Mouse (Mus musculus) midbrain, embryonic 11.5 days (tissue): ENCODE measurements around the gene Pld6. TPM values are rescaled to one million over a fixed set of nuclear protein-coding genes. Genes with fewer than 3 reads are reported as not detected.

ENCODE experiments used
- ATAC-seq: fragments of 200-750 bp; cut with Nextera tagmentation; 2 replicates; pipeline ENCODE4 v1.8.0; 2017; ENCODE audit warnings: moderate TSS enrichment, moderate library complexity; ENCODE audit not compliant: low FRiP score
- DNase-seq: peaks from one replicate; pipeline ENCODE4 v3.0.0; 2015; ENCODE audit warnings: low spot score; ENCODE audit errors: missing footprints
- H3K27ac ChIP-seq: fragments of 300-500 bp; sonication (generic); 2 replicates; pipeline ENCODE4 v1.5.1; 2014; ENCODE audit warnings: low read depth, low read length
- H3K27me3 ChIP-seq: fragments of 300-500 bp; sonication (generic); 2 replicates; pipeline ENCODE4 v1.6.1; 2014; ENCODE audit warnings: mild to moderate bottlenecking, low read length, moderate library complexity, mixed read lengths; ENCODE audit not compliant: control insufficient read depth, insufficient read depth
- H3K36me3 ChIP-seq: fragments of 300-500 bp; sonication (generic); 2 replicates; pipeline ENCODE4 v1.6.1; 2014; ENCODE audit warnings: mild to moderate bottlenecking, low read length, moderate library complexity, mixed read lengths; ENCODE audit not compliant: control insufficient read depth, insufficient read depth
- H3K4me1 ChIP-seq: fragments of 300-500 bp; sonication (generic); 2 replicates; pipeline ENCODE4 v1.6.1; 2014; ENCODE audit warnings: low read length; ENCODE audit not compliant: control insufficient read depth, insufficient read depth
- H3K4me2 ChIP-seq: fragments of 300-500 bp; sonication (generic); 2 replicates; pipeline ENCODE4 v1.6.1; 2014; ENCODE audit warnings: mild to moderate bottlenecking, moderate library complexity
- H3K4me3 ChIP-seq: fragments of 300-500 bp; sonication (generic); 2 replicates; pipeline ENCODE4 v1.5.1; 2014; ENCODE audit warnings: low read depth, low read length
- H3K9ac ChIP-seq: fragments of 300-500 bp; sonication (generic); 2 replicates; pipeline ENCODE4 v1.6.1; 2014; ENCODE audit warnings: low read length
- H3K9me3 ChIP-seq: fragments of 300-500 bp; sonication (generic); 2 replicates; pipeline ENCODE4 v1.6.1; 2016; ENCODE audit warnings: low read length; ENCODE audit not compliant: control insufficient read depth
- WGBS: fragments of 180-500 bp; shearing (Covaris S2); extraction: QIAGEN DNeasy Blood & Tissue Kit; methylation state at CpG from one replicate; pipeline ENCODE4 v1.1.7; 2014; 5-methylcytosine and 5-hydroxymethylcytosine counted together
- polyA plus RNA-seq: library from polyadenylated mRNA; unstranded; fragments of >200 nt; fragmentation: Nextera tagmentation; extraction: Ambion mirVana; gene quantifications from 2 replicates; pipeline ENCODE4 v1.2.1, GENCODE M21; 2014

Gene Pld6
- 0.36 and 0.79 TPM in 2 replicates for polyA plus RNA-seq

DNA sequence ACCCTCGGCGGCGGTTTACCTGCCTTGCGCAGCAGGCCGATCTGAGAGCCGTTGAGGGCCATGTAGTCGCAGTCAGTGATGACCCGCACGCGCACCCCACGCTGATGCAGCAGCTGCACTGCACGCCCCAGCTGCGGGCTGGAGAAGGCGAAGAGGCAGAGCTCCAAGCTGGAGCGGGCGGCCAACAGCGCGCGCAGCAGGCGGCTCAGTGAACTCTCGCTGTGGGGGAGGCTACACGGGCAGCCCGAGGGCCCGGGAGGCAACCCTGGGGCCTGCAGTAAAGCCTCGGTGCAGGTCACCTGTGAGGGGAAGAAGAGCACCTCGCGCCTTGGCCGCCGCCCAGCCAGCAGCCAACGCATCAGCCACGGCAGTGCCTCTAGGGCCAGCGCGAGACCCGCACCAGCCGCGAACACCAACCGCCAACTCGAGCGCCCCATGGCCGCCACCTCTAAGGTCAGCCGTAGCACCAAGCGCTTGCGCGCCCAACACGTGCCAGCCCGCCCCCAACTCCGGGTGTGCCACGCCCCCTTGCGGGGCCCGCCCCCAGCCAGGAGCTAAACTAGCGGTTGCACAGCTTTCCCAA is at the start of gene Pld6:
Pld6 (minus strand) TSS at position 447 of the 583 bp plus-strand sequence.
- Histone ChIP-seq H3K4me1 (peaks cover 8% of the 10 kb centered on the region), H3K4me3 (peak within 1 kb of the TSS; percentile 39), H3K27ac (no peak within 1 kb of the TSS), H3K36me3 (peaks cover 4% of the 10 kb centered on the region), H3K9me3 (no peaks in the 10 kb centered on the region), H3K4me2 (peak within 1 kb of the TSS; percentile 82), H3K27me3 (peaks cover 2% of the 10 kb centered on the region; the same call in 1 of the 2 replicates), H3K9ac (peak within 1 kb of the TSS; percentile 64)
- DNase-seq (peak; percentile 94), ATAC-seq (peak; percentile 76)
- WGBS, result 1% methylated on average over 50 of the region's 51 CpGs

DNA sequence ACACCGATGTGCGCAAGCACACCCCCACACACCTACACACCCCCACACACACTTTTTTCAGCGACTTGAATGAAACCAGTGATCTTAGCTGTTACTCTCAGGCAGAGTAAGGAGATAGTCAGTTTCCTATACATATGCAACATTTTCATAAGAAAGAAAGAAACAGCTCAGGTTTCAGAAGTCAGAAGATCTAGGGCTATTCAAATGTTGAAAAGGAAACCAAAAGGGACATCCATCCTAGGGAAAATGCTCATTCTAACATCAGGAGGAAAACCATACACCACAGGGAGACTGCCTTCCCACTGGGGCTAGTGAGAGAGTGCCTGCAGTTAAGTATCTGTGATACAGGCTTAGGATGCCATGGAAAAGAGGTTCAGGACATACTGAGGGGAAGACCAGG is 34.2 kb upstream of the Pld6 start:
- DNase-seq (no peak), ATAC-seq (no peak)
- Histone ChIP-seq H3K36me3 (peaks cover 45% of the 10 kb centered on the region), H3K27me3 (no peaks in the 10 kb centered on the region), H3K4me1 (no peaks in the 10 kb centered on the region), H3K27ac (no peak overlapping the region), H3K4me2 (no peak overlapping the region), H3K9me3 (no peaks in the 10 kb centered on the region), H3K4me3 (no peak overlapping the region), H3K9ac (no peak overlapping the region)
- WGBS, result 85% methylated on average over 3 of the region's 3 CpGs

- Histone ChIP-seq H3K27ac (no peak overlapping the region), H3K9me3 (no peaks in the 10 kb centered on the region), H3K4me1 (no peaks in the 10 kb centered on the region), H3K4me2 (no peak overlapping the region), H3K4me3 (no peak overlapping the region), H3K9ac (no peak overlapping the region), H3K27me3 (no peaks in the 10 kb centered on the region), H3K36me3 (peaks cover 30% of the 10 kb centered on the region)
- 99% methylated on average over 3 of the region's 3 CpGs for WGBS
- DNase-seq (no peak), ATAC-seq (no peak)
These were observed 30.5 kb upstream of the Pld6 start for GRCm38 (mm10) chr11:59817916-59818315.

- peaks cover 27% of the 10 kb centered on the region for H3K36me3 ChIP-seq
- 89% methylated on average over 6 of the region's 6 CpGs for WGBS
These were observed 28.1 kb upstream of the Pld6 start for GRCm38 (mm10) chr11:59815482-59816065.

GRCm38 (mm10) chr11:59814936-59815335 is 27.5 kb upstream of the Pld6 start:
- WGBS, result 92% methylated on average over 6 of the region's 6 CpGs
- no peak overlapping the region for H3K4me3 ChIP-seq
- no peaks in the 10 kb centered on the region for H3K27me3 ChIP-seq
- no peaks in the 10 kb centered on the region for H3K9me3 ChIP-seq
- H3K4me1 ChIP-seq, result no peaks in the 10 kb centered on the region
- ATAC-seq (no peak), DNase-seq (no peak)
- H3K36me3 ChIP-seq, result peaks cover 23% of the 10 kb centered on the region
- H3K9ac ChIP-seq, result no peak overlapping the region
- no peak overlapping the region for H3K27ac ChIP-seq
- no peak overlapping the region for H3K4me2 ChIP-seq

More at GRCm38 (mm10) chr11:59815482-59816065, 28.1 kb upstream of the Pld6 start:
- no peaks in the 10 kb centered on the region for H3K4me1 ChIP-seq
- H3K9ac ChIP-seq, result no peak overlapping the region
- ATAC-seq, result no peak
- H3K9me3 ChIP-seq, result no peaks in the 10 kb centered on the region
- H3K4me2 ChIP-seq, result no peak overlapping the region
- H3K27me3 ChIP-seq, result no peaks in the 10 kb centered on the region
- H3K27ac ChIP-seq, result no peak overlapping the region
- no peak overlapping the region for H3K4me3 ChIP-seq
- no peak for DNase-seq

DNA sequence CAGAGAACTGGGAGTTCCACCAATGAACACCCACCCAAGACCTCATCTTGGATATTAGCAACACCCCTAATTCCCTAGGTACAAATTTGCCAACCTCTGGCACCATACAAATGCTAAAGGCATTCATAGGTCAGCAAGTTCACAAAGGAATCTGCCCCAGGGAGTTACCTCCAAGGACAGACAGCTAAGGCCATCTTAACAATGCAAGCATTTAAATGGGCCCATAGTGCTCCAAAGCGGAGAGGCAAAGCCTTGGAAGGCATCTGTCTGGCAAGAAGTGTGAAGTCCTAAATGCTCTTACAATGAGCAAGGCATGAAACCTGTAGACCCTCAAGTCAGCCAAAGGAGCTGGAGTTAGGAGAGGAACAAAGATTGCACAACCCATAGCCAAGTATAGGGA is 26.9 kb upstream of the Pld6 start:
- 72% methylated on average over 1 of the region's 1 CpGs for WGBS
- no peak overlapping the region for H3K27ac ChIP-seq
- no peak overlapping the region for H3K4me2 ChIP-seq
- no peak overlapping the region for H3K9ac ChIP-seq
- peaks cover 17% of the 10 kb centered on the region for H3K36me3 ChIP-seq
- H3K4me1 ChIP-seq, result no peaks in the 10 kb centered on the region
- no peaks in the 10 kb centered on the region for H3K9me3 ChIP-seq
- ATAC-seq (no peak), DNase-seq (no peak)
- H3K4me3 ChIP-seq, result no peak overlapping the region
- H3K27me3 ChIP-seq, result no peaks in the 10 kb centered on the region

DNA sequence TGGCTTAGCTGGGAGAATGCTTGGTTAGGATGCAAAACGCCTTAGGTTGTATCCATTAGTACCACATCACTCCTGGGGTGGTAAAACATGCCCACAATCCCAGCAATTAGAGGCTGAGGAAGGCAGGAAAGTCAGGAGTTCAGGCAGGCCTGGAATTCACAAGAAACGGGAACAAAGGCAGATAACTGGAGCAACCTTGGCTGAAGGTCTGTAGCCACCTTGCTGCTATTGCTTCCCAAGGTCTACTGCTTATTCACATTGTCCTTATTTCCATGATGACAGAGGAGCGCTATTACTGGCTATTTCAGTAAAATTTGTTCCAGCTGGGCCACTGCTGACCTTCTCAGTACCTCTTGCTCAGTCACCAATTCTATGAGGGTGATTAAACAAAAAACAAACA is 25.8 kb upstream of the Pld6 start:
- Histone ChIP-seq H3K27me3 (no peaks in the 10 kb centered on the region), H3K27ac (no peak overlapping the region), H3K4me1 (peaks cover 9% of the 10 kb centered on the region), H3K9me3 (no peaks in the 10 kb centered on the region), H3K9ac (no peak overlapping the region), H3K4me3 (no peak overlapping the region), H3K36me3 (peaks cover 10% of the 10 kb centered on the region; the same call in 1 of the 2 replicates), H3K4me2 (no peak overlapping the region)
- 79% methylated on average over 3 of the region's 3 CpGs for WGBS
- DNase-seq (no peak), ATAC-seq (no peak)

DNA sequence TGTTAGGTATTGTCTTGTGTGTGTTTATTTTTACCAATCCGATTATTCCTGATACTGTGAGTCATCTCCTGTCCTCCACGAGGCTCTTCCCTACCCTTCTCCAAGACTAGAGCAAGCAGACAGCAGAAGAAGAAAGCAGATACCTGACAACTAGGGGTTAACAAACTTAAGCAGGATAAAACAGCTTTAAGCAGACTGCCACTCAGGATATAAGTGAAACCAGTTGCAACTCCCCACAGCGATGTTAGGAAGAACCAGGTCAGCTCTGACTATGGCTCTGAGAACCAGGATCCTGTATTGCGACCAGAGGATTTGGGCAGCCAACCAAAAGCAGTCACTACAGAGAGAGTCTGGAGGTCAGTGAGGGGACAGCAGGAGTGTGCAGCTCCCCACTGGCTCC is 23.8 kb upstream of the Pld6 start:
- Histone ChIP-seq H3K4me2 (no peak overlapping the region), H3K4me3 (no peak overlapping the region), H3K9me3 (no peaks in the 10 kb centered on the region), H3K27me3 (no peaks in the 10 kb centered on the region), H3K9ac (no peak overlapping the region), H3K4me1 (peaks cover 9% of the 10 kb centered on the region), H3K36me3 (0 out of 2 replicates have a peak, but pooled peaks cover 5% of the 10 kb centered on the region), H3K27ac (no peak overlapping the region)
- WGBS, result 72% methylated on average over 4 of the region's 4 CpGs
- no peak for ATAC-seq
- DNase-seq, result no peak

DNA sequence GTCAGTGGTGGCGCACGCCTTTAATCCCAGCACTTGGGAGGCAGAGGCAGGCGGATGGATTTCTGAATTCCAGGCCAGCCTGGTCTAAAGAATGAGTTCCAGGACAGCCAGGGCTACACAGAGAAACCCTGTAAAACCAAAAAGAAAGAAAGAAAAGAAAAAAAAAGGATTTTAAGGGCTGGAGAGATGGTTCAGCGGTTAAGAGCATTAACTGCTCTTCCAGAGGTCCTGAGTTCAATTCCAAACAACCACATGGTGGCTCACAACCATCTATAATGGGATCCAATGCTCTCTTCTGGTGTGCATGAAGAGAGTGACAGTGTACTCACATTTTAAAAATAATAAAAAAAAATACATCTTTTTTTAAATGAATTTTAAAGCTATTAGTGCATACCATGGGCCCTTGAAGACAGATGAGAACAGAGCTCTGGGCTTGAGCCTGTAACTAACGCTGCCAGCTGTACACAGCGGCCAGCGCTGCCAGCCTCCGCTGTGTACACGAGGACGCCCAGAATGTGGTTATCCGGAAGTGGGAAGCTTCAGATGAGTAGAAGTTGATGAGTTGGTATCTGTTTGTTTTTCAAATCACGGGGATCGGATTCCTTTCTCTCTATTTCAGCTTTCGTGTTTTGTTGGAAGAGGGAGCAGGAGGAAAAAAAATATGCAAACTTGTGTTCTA is 23.2 kb upstream of the Pld6 start:
- Histone ChIP-seq H3K27me3 (no peaks in the 10 kb centered on the region), H3K9me3 (no peaks in the 10 kb centered on the region), H3K9ac (peak overlapping the region; percentile 97), H3K4me1 (peaks cover 9% of the 10 kb centered on the region), H3K4me3 (peak overlapping the region; percentile 70), H3K4me2 (peak overlapping the region; percentile 81), H3K27ac (peak overlapping the region; percentile 97; the same call in 1 of the 2 replicates), H3K36me3 (0 out of 2 replicates have a peak, but pooled peaks cover 4% of the 10 kb centered on the region)
- WGBS, result 64% methylated on average over 14 of the region's 14 CpGs
- no peak for ATAC-seq
- DNase-seq, result no peak
